Mouse (Mus musculus): Measurements from ENCODE around the gene Mapt.

- TF ChIP-seq CTCF (IDR thresholded peaks at IDR 0.05; ENCODE audit: borderline replicate concordance, control insufficient read depth, extremely low read depth, insufficient read depth, low read length, poor library complexity) (no peak), POLR2A (IDR thresholded peaks at IDR 0.05; ENCODE audit: control insufficient read depth, extremely low read depth, insufficient read depth, low read length, poor library complexity) (no peak)
These were observed 71.4 kb downstream of the Mapt start for GRCm38 (mm10) chr11:104302628-104303027.

All from thymus, adult 2 months (tissue).